Mouse (Mus musculus): ENCODE measurements around the gene Stat5a.

Stat5a gene

DNA sequence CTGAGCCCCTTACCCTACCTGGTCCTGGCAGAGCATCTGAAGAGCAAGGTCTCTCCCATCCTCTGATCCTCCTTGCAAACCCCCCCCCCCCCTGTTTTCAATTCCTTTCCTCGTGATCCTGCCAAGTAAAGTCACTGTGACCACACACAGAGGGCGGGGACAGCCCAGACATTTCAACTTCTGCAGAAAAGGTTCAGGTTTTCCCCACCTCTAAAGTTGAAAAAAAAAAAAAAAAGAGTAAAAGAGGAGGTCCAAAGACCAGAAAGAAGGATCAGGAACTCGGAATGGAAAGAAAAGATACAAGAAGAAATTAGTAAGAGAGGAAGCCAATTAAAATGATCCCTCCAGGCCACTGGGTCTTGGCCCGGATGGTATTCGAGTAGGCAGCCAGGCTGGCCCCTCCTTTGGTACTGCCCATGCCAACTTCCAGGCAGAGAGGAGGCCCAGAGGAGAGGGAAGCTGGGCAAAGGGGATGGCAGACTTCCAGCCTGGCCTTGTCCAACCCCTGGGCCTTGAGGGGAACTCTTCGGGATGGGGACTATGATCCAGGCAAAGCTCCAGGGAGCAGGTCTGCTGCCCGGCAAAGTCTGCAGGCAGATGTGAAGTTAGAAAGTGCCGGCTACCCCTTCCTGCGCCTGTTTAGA is at the start of gene Stat5a:
Stat5a (plus strand) TSS at position 417 of the 644 bp plus-strand sequence.
- DNase-seq (ENCODE audit: low spot score): no peak

DNA sequence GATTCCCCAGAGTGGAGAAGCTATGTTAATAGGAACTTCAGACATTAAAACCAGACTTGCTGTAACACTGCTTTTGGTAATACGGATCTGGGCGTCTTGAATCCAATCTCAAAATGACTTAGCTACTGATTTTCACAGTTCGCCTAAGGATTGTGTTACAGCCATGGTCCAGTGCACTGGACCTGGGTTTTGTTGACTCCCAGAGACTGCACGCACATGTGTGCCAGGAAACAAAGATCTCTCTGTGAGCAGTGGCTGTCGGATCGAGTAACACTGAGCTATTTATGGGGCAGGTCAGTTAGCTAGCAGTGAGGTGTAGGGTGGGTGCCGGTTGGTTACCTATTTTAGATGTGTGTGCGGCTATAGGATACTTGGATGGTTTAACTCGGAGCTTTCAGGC is 48.6 kb upstream of the Stat5a start:
- DNase-seq (ENCODE audit: low spot score): no peak

GRCm38 (mm10) chr11:100811132-100811531 is 48.0 kb upstream of the Stat5a start:
- no peak for DNase-seq (ENCODE audit: low spot score)

GRCm38 (mm10) chr11:100814498-100814897 is 44.7 kb upstream of the Stat5a start:
- no peak for DNase-seq (ENCODE audit: low spot score)

DNA sequence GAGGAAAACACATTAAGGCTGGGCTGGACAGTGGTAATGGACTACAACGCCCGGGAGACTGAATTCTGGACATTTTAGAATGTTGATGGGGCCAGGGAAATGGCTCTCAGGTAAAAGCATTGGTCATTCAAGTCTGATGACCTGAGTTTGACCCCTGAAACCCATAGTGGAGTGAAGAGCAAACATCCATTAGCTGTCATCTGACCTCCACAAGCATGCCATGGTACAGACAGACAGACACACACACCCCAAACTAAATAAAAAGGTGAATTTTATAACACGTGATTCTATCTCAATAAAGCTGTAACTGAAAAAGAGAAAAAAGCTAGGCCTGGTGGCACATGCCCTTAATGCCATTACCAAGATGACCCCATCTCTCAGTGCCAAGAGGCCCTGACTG is 42.8 kb upstream of the Stat5a start:
- no peak for DNase-seq (ENCODE audit: low spot score)

GRCm38 (mm10) chr11:100816801-100817200 is 42.4 kb upstream of the Stat5a start:
- DNase-seq (ENCODE audit: low spot score): no peak

- no peak for DNase-seq (ENCODE audit: low spot score)
Measured at GRCm38 (mm10) chr11:100817311-100817710, 41.8 kb upstream of the Stat5a start.

GRCm38 (mm10) chr11:100818359-100819012 is 40.7 kb upstream of the Stat5a start:
- no peak for DNase-seq (ENCODE audit: low spot score)

DNA sequence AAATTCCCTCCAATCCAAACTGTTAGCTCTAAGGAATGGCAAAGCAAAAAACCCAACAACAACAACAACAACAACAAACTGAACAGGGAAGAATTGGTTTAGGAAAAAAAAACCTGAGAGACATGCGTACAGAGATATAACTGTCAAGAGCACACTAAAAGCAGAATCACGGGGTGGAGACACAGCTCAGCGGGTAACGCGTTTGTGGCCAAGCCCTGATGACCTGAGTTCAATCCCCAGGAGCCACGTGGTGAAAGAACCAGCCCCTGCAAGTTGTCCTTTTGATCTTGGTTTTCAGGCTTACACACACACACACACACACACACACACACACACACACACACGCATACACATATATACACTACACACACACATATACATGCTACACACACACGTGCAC is 40.1 kb upstream of the Stat5a start:
- no peak for DNase-seq (ENCODE audit: low spot score)

DNA sequence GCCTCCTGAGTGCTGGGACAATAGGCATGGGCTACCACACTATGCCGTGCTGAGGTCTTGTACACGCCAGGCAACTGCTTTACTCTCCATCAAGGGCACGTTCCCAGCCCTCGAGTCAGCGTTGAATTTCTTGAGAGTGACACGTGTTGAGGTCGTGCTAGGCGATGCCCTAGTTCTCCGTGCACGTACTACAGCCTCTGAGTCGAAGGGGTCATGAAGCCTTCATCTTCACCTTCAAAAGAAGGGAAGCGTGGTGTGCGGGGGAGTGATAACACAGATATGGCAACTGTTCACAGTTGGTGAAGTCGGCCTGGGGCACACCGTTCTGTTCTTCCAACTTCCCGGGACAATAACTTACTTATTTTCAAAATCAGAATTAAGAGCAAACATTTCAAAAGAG is 39.5 kb upstream of the Stat5a start:
- no peak for DNase-seq (ENCODE audit: low spot score)

DNA sequence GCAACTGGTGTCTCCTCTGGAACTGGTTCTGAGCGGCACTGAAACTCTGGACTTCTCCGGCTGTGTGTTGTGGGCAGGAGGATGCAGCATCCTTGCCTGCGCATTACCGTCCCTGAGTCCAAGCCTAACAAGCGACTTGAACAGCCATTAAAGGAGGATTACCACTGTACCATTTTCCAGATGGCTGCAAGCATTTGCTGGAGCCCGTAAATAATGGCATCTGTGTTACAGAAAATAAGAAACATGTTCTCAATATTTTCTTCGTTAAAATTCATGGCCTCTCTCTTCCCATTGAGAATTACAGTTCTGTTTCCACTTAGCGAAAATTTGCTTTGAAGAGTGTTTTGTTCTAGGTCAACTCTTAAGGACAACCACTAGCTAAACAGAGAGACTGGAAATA is 39.1 kb upstream of the Stat5a start:
- DNase-seq (ENCODE audit: low spot score): no peak

DNA sequence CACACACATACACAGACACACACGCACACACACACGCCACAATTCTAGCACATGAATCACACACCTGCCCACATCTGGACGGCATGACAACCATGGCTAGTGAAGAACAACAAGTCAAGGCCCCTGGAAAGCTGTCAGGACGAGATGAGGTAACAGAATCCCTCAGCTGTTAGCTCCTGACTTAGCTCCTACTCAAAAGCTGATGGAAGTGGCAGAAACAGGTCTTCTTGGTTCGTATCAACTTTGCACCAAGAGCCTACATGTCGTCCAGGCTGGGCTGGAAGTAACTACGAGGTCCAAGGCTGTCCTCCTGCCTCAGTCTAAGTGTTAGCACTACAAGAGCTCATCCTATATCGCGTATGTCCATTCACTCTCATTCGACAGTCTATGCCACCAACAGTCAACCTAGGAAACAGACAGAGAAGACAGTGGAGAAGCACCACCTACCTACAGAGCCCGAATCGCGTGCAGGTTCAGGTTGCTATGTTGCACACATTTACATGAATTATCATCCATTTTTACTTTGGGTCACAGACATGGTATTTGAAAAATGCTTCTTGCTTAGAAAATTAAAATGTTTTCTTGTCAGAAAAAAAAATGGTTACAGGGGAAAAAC is 37.4 kb upstream of the Stat5a start:
- DNase-seq (ENCODE audit: low spot score): no peak

- DNase-seq (ENCODE audit: low spot score): no peak
Measured at GRCm38 (mm10) chr11:100822365-100822764, 36.8 kb upstream of the Stat5a start.

DNA sequence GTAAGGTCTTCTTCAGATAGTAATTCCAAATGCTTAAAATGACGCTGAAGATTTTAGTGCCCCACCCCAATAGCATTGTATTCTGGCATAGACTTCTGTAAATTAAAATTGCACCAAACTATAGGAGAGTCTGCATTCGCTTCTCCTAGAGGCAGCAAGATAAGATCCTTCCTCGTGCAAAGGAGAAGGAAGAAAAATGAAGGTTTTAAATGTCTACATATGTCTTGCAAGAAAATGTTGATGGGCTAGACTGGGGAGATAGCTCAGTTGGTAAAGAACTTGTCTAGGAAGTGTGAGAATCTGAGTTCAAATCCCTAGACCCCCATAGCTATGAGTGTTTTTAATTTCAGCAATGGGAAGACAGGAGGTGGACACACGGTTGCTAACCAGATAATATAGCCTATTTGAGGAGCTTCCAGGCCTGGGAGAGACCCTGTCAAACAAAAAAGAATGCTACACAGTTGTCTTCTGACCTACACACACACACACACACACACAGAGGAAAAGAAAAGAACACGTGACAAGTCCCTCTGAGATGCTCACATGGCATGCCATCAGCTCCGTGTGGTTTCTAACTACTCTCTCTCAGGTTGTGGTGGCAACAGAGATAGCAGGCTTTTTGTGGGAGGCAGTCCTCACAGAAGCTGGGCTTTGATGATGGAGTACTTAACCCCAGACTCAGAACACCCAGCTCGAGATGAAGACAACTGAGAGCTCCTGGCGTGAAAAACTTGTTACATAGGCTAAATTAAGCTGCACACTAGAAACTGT is 35.4 kb upstream of the Stat5a start:
- no peak for DNase-seq (ENCODE audit: low spot score)

- DNase-seq (ENCODE audit: low spot score): no peak
Measured at GRCm38 (mm10) chr11:100824496-100824895, 34.7 kb upstream of the Stat5a start.

- DNase-seq (ENCODE audit: low spot score): no peak
Measured at GRCm38 (mm10) chr11:100825451-100825850, 33.7 kb upstream of the Stat5a start.

DNA sequence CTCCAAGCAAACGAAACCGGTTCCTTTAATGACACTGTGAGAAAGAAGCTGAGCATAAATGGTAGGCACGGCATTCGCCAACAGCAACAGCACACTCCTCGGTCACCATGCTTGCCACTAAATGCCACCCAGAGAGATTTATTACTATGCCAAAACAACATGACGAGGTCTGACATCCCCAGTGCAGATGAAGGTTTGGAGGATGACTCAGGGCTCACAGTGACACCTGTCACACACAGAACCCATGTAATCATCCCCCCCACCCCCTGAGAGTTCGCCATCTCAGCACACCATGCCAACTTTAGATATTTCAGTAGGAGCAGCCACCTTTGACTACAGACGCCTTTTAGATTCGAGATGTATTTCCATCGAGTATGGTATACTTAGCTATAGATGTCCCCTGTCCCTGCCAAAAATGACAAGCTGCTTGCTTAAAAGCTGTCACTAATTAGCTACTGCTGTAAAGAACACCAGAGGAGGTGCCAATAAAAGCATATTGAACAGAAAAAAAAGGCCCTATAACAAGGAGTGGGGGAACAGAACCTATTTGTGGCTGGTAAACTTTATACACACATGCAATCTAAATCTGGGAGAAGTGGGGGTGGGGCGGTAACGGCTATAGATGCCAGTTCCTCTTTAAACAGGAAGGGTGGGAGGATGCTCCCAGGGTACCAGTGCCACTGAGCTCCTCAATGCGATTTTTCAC is 32.8 kb upstream of the Stat5a start:
- no peak for DNase-seq (ENCODE audit: low spot score)

GRCm38 (mm10) chr11:100828676-100829151 is 30.4 kb upstream of the Stat5a start:
- no peak for DNase-seq (ENCODE audit: low spot score)

DNA sequence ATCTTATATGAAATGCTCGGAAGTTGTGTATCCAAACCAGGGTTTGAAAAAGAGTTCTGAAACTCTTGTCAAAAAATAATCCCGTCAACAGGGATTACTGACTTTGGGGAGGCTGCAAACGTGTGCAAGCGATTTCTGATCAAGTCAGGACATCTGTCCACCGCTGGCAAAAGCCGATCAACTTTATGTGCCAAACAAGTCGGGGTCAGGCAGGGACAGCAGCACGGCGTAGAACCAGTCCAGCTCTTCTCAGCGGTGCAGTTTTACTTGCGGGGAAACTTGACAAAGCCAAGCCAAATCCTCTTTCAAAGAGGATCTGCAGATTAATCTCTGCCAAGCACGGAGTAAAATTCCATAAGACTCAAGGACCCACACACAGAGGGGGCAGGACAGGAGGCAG is 29.5 kb upstream of the Stat5a start:
- DNase-seq (ENCODE audit: low spot score): no peak

DNA sequence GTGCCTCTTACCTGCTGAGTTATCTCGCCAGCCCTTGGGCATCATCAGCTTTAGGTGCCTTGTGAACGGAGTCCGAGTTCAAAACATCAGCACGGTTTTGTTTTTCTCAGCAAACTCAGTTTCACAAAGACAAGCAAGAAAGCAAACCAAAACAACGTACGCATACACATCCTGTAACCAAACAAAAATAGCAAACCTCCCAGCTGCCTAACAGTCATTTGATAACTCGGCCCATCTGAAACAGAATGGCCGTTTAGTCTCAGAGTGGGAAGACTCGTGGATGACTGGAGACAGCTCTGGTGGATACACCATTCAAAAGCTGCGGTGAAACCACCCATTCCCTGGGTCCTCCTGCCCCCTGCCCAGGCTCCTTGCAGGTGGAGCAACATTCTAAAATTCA is 27.8 kb upstream of the Stat5a start:
- no peak for DNase-seq (ENCODE audit: low spot score)

- no peak for DNase-seq (ENCODE audit: low spot score)
Measured at GRCm38 (mm10) chr11:100833466-100833865, 25.7 kb upstream of the Stat5a start.
